Mouse (Mus musculus) G1E (cell line): ENCODE data around the gene Tmc6.

Experiments
- CTCF ChIP-seq: IDR thresholded peaks from 2 replicates; pipeline ENCODE4 v1.5.1; 2012; ENCODE audit warnings: low read depth, low read length, inconsistent platforms, mixed read lengths
- GATA1 ChIP-seq: IDR thresholded peaks from 2 replicates; pipeline ENCODE4 v1.6.1; 2012; ENCODE audit warnings: borderline replicate concordance, low read length, inconsistent platforms, mixed read lengths
- GATA2 ChIP-seq: IDR thresholded peaks from 2 replicates; pipeline ENCODE4 v1.6.1; 2012; ENCODE audit warnings: low read depth, low read length, inconsistent platforms, borderline replicate concordance
- POLR2AphosphoS5 ChIP-seq: IDR thresholded peaks from 2 replicates; pipeline ENCODE4 v1.6.1; 2012; ENCODE audit warnings: low read depth, low read length, inconsistent platforms; ENCODE audit not compliant: insufficient replicate concordance
- TAL1 ChIP-seq: conservative IDR thresholded peaks from 2 replicates; pipeline ENCODE4 v1.6.1; 2012; ENCODE audit warnings: low read depth, low read length, inconsistent platforms, mixed read lengths

DNA sequence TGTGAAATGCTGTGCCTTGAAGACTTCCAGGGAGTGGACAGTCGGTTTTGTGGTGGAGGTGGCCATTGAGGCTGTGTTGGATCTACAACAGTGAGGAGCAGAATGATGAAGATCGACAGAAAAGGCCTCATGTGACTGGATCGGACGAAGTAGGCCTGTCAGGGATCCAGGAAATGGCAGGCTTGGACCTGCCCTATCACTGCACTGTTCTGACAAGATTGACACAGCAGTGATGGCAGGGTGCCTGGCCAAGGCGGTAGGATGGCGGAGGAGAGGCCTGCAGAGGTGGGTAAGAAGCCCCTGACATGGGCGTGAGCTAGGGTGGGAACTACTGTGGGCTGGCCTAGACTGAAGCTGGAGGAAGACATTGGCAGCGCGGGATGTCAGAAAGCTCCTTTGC is 17.7 kb downstream of the Tmc6 start:
- TF ChIP-seq CTCF (no peak), GATA1 (no peak), TAL1 (no peak), POLR2AphosphoS5 (no peak), GATA2 (no peak)
